Mouse (Mus musculus): Measurements from ENCODE around the gene Use1. TPM values are rescaled to one million over a fixed set of nuclear protein-coding genes. Genes with fewer than 3 reads are reported as not detected.

Gene Use1
- polyA plus RNA-seq, 1 experiment from 2014 or later, result 76.7 TPM

GRCm38 (mm10) chr8:71369040-71369718, 2.5 kb downstream of the Use1 start:
- Histone ChIP-seq H3K9me3 (no peaks in the 10 kb centered on the region), H3K4me1 (peaks cover 24% of the 10 kb centered on the region), H3K4me2 (no peak overlapping the region), H3K27ac (no peak overlapping the region), H3K4me3 (replicated peaks) (no peak overlapping the region), H3K27me3 (no peaks in the 10 kb centered on the region), H3K36me3 (replicated peaks) (peaks cover 21% of the 10 kb centered on the region), H3K9ac (no peak overlapping the region)
- ATAC-seq (ENCODE audit: low FRiP score), result no peak
- 94% methylated on average over 10 of the region's 10 CpGs for WGBS

- peaks cover 30% of the 10 kb centered on the region for H3K4me1 ChIP-seq
- no peak for ATAC-seq (ENCODE audit: low FRiP score)
- no peaks in the 10 kb centered on the region for H3K9me3 ChIP-seq
- 29% methylated on average over 5 of the region's 5 CpGs for WGBS
- H3K4me2 ChIP-seq, result peak overlapping the region; percentile 47
- H3K4me3 ChIP-seq (replicated peaks), result peak overlapping the region; percentile 71
- no peaks in the 10 kb centered on the region for H3K27me3 ChIP-seq
- H3K36me3 ChIP-seq (replicated peaks), result peaks cover 28% of the 10 kb centered on the region
- H3K27ac ChIP-seq, result no peak overlapping the region
- no peak overlapping the region for H3K9ac ChIP-seq
These were observed 4.1 kb downstream of the Use1 start for GRCm38 (mm10) chr8:71370711-71371235.

GRCm38 (mm10) chr8:71371236-71371848, 4.7 kb downstream of the Use1 start, which contains the start of gene Ocel1:
Gene Ocel1 (plus strand): TSS chr8:71371298.
- H3K36me3 ChIP-seq (replicated peaks), result peaks cover 28% of the 10 kb centered on the region
- ATAC-seq (ENCODE audit: low FRiP score), result peak; percentile 87

GRCm38 (mm10) chr8:71372427-71372826, 5.8 kb downstream of the Use1 start:
- no peak overlapping the region for H3K4me3 ChIP-seq (replicated peaks)
- H3K27ac ChIP-seq, result no peak overlapping the region
- peaks cover 29% of the 10 kb centered on the region for H3K36me3 ChIP-seq (replicated peaks)
- ATAC-seq (ENCODE audit: low FRiP score), result no peak
- H3K9ac ChIP-seq, result no peak overlapping the region
- H3K9me3 ChIP-seq, result no peaks in the 10 kb centered on the region
- peaks cover 36% of the 10 kb centered on the region for H3K4me1 ChIP-seq
- H3K4me2 ChIP-seq, result no peak overlapping the region
- 86% methylated on average over 12 of the region's 12 CpGs for WGBS
- peaks cover 12% of the 10 kb centered on the region; the same call in 1 of the 2 replicates for H3K27me3 ChIP-seq

More at GRCm38 (mm10) chr8:71371236-71371848, 4.7 kb downstream of the Use1 start, which contains the start of gene Ocel1:
- peaks cover 32% of the 10 kb centered on the region for H3K4me1 ChIP-seq
- H3K4me2 ChIP-seq, result peak within 1 kb of the TSS; percentile 47
- peak within 1 kb of the TSS; percentile 48 for H3K9ac ChIP-seq
- under 1% methylated on average over 66 of the region's 68 CpGs for WGBS
- no peaks in the 10 kb centered on the region for H3K9me3 ChIP-seq
- peaks cover 2% of the 10 kb centered on the region; the same call in 1 of the 2 replicates for H3K27me3 ChIP-seq
- peak within 1 kb of the TSS; percentile 74 for H3K27ac ChIP-seq
- peak within 1 kb of the TSS; percentile 71 for H3K4me3 ChIP-seq (replicated peaks)

GRCm38 (mm10) chr8:71373000-71373399, 6.4 kb downstream of the Use1 start:
- Histone ChIP-seq H3K9ac (no peak overlapping the region), H3K27ac (no peak overlapping the region), H3K27me3 (peaks cover 18% of the 10 kb centered on the region), H3K36me3 (replicated peaks) (peaks cover 34% of the 10 kb centered on the region), H3K9me3 (no peaks in the 10 kb centered on the region), H3K4me2 (no peak overlapping the region), H3K4me1 (peaks cover 31% of the 10 kb centered on the region), H3K4me3 (replicated peaks) (no peak overlapping the region)
- ATAC-seq (ENCODE audit: low FRiP score), result no peak
- 86% methylated on average over 3 of the region's 3 CpGs for WGBS

- ATAC-seq (ENCODE audit: low FRiP score), result no peak
- 78% methylated on average over 17 of the region's 17 CpGs for WGBS
- no peak overlapping the region for H3K4me2 ChIP-seq
- H3K9me3 ChIP-seq, result no peaks in the 10 kb centered on the region
- peak overlapping the region; percentile 25; the same call in 1 of the 2 replicates for H3K9ac ChIP-seq
- peaks cover 26% of the 10 kb centered on the region for H3K27me3 ChIP-seq
- H3K36me3 ChIP-seq (replicated peaks), result peaks cover 24% of the 10 kb centered on the region
- H3K4me3 ChIP-seq (replicated peaks), result no peak overlapping the region
- peak overlapping the region; percentile 5; the same call in 1 of the 2 replicates for H3K27ac ChIP-seq
- H3K4me1 ChIP-seq, result peaks cover 42% of the 10 kb centered on the region
These were observed 8.1 kb downstream of the Use1 start for GRCm38 (mm10) chr8:71374616-71375206.

GRCm38 (mm10) chr8:71375581-71376422, 9.2 kb downstream of the Use1 start:
- H3K4me1 ChIP-seq, result peaks cover 49% of the 10 kb centered on the region
- H3K4me3 ChIP-seq (replicated peaks), result peak overlapping the region; percentile 36
- H3K27me3 ChIP-seq, result peaks cover 30% of the 10 kb centered on the region
- 3% methylated on average over 74 of the region's 74 CpGs for WGBS
- H3K36me3 ChIP-seq (replicated peaks), result peaks cover 21% of the 10 kb centered on the region
- H3K4me2 ChIP-seq, result peak overlapping the region; percentile 60
- H3K27ac ChIP-seq, result peak overlapping the region; percentile 65
- peak; percentile 7; the same call in 1 of the 2 replicates for ATAC-seq (ENCODE audit: low FRiP score)
- H3K9ac ChIP-seq, result peak overlapping the region; percentile 49
- H3K9me3 ChIP-seq, result no peaks in the 10 kb centered on the region

- peak overlapping the region; percentile 49 for H3K9ac ChIP-seq
- H3K9me3 ChIP-seq, result no peaks in the 10 kb centered on the region
- no peak overlapping the region for H3K27ac ChIP-seq
- H3K27me3 ChIP-seq, result peaks cover 35% of the 10 kb centered on the region
- peaks cover 55% of the 10 kb centered on the region for H3K4me1 ChIP-seq
- peak overlapping the region; percentile 60 for H3K4me2 ChIP-seq
- H3K36me3 ChIP-seq (replicated peaks), result peaks cover 21% of the 10 kb centered on the region
- peak overlapping the region; percentile 36 for H3K4me3 ChIP-seq (replicated peaks)
- no peak for ATAC-seq (ENCODE audit: low FRiP score)
- 36% methylated on average over 8 of the region's 8 CpGs for WGBS
These were observed 9.9 kb downstream of the Use1 start for GRCm38 (mm10) chr8:71376423-71377030.

GRCm38 (mm10) chr8:71379008-71379407, 12.4 kb downstream of the Use1 start:
- Histone ChIP-seq H3K9me3 (no peaks in the 10 kb centered on the region), H3K4me1 (peaks cover 72% of the 10 kb centered on the region), H3K36me3 (replicated peaks) (peaks cover 14% of the 10 kb centered on the region), H3K4me3 (replicated peaks) (no peak overlapping the region), H3K27ac (no peak overlapping the region), H3K27me3 (peaks cover 35% of the 10 kb centered on the region), H3K9ac (no peak overlapping the region), H3K4me2 (peak overlapping the region; percentile 98)
- no peak for ATAC-seq (ENCODE audit: low FRiP score)
- 15% methylated on average over 4 of the region's 4 CpGs for WGBS

GRCm38 (mm10) chr8:71379512-71380075, 12.9 kb downstream of the Use1 start:
- Histone ChIP-seq H3K27ac (no peak overlapping the region), H3K36me3 (replicated peaks) (peaks cover 9% of the 10 kb centered on the region), H3K27me3 (peaks cover 35% of the 10 kb centered on the region), H3K9me3 (no peaks in the 10 kb centered on the region), H3K4me1 (peaks cover 72% of the 10 kb centered on the region), H3K4me2 (peak overlapping the region; percentile 98), H3K4me3 (replicated peaks) (peak overlapping the region; percentile 75), H3K9ac (peak overlapping the region; percentile 80)
- WGBS, result 39% methylated on average over 3 of the region's 3 CpGs
- no peak for ATAC-seq (ENCODE audit: low FRiP score)
